Comparison of ENCODE assay signal across 15 mouse cellular contexts in the genomic region with DNA sequence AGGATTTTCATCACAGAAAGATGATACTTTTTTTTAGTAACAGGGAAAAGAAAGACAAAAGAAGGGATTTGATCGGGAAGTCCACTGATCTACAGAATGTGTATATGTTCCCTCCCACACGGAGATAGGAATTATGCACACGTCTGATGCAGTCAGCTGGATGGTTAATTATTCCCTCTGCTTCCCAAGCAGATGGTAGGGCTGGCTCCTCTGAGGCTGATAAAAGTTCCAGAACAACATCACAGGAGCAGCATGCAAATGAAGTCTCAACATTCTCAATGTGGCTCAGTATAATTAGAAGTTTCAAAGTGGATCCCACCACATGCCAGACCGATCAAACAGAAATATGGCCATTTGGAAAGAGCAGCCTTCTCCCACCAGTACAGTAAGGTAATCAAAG.
A peak's percentile ranks its signal among the peaks of the same experiment; 100 is the strongest.
DNase-seq lines count a peak whose midpoint lies in the region; TF ChIP-seq lines count a peak whose summit lies in the region.
"Had no signal": no experiment of that assay in that cellular context is flagged by ENCODE, and none has a peak within 500 bp of the region (broad histone marks: within the 10 kb centered on the region; RNA-seq: fewer than 3 reads in every experiment).

No protein-coding gene starts in this region.

- 75% methylated on average over 4 of the region's 4 CpGs for WGBS in lung, adult 2 months
- 67% methylated on average over 4 of the region's 4 CpGs for WGBS in kidney, adult 2 months

- no peaks in the 10 kb centered on the region for H3K4me1 ChIP-seq in lung, adult 2 months (ENCODE audit: control insufficient read depth, insufficient read depth, low read length)
- H3K4me1 ChIP-seq in kidney, adult 2 months (ENCODE audit: control insufficient read depth, insufficient read depth, low read length): no peaks in the 10 kb centered on the region

- TF ChIP-seq CTCF in lung, adult 2 months (IDR thresholded peaks at IDR 0.05; ENCODE audit: insufficient read depth, low read length): no peak
- no peak for TF ChIP-seq CTCF in kidney, adult 2 months (conservative IDR thresholded peaks at IDR 0.05; ENCODE audit: insufficient read depth, insufficient read length, low read depth, low read length)

- H3K36me3 ChIP-seq in kidney, adult 2 months (ENCODE audit: control insufficient read depth, insufficient read depth, low read length): no peaks in the 10 kb centered on the region

- TF ChIP-seq POLR2A in lung, adult 2 months (IDR thresholded peaks at IDR 0.05; ENCODE audit: borderline replicate concordance, extremely low read depth, low read depth, low read length): no peak
- TF ChIP-seq POLR2A in kidney, adult 2 months (IDR thresholded peaks at IDR 0.05; ENCODE audit: low read depth, low read length): no peak

- H3K27me3 ChIP-seq in kidney, adult 2 months (replicated peaks; ENCODE audit: control insufficient read depth, insufficient read depth, low read length): no peaks in the 10 kb centered on the region

- H3K4me3 ChIP-seq in lung, adult 2 months (replicated peaks; ENCODE audit: extremely low read depth, low read depth, low read length): no peak overlapping the region
- H3K4me3 ChIP-seq in kidney, adult 2 months (ENCODE audit: insufficient read depth, low read depth, low read length): no peak overlapping the region
- H3K4me3 ChIP-seq: heart, adult 2 months had no signal

- no peak overlapping the region for H3K27ac ChIP-seq in kidney, adult 2 months (ENCODE audit: insufficient read depth, low read depth, low read length)
- H3K27ac ChIP-seq: heart, adult 2 months had no signal

- peak; percentile 59 for DNase-seq in layer of hippocampus, adult 11-12 months (ENCODE audit: low spot score)
- DNase-seq in layer of hippocampus, postnatal 25 days (ENCODE audit: extremely low spot score in 1 of 2, low spot score in 1 of 2): no peak
- peak; percentile 52 to 71 for DNase-seq in frontal cortex, adult 2 months (ENCODE audit: extremely low spot score in 1 of 2, low spot score in 1 of 2)
- peak; percentile 39 to 46 for DNase-seq in layer of hippocampus, postnatal 36 days
- peak; percentile 62 to 86 for DNase-seq in right cerebral cortex, postnatal 10 days (ENCODE audit: low spot score in 2 of 2)
- no peak for DNase-seq in lung, adult 2 months
- DNase-seq in lung, postnatal 14 days: no peak
- no peak for DNase-seq in kidney, adult 2 months
- DNase-seq: adrenal gland, postnatal 25 days; cerebellum, postnatal 14 days; heart, adult 2 months; kidney, postnatal 14 days; liver; lung, postnatal 36 days; thymus, postnatal 4 days had no signal

Comparison
In these comparisons a context has a peak if more than half of its experiments do, and no peak if none do; other contexts are left out.
1. DNase-seq: peak in layer of hippocampus, adult 11-12 months (single experiment), frontal cortex, adult 2 months (2 of 2), layer of hippocampus, postnatal 36 days (2 of 2) and right cerebral cortex, postnatal 10 days (2 of 2); none in layer of hippocampus, postnatal 25 days (0 of 2), lung, adult 2 months (single experiment), lung, postnatal 14 days (single experiment) and kidney, adult 2 months (single experiment).